Mouse (Mus musculus) layer of hippocampus, adult 11-12 months (tissue): ENCODE measurements at regions not wholly inside any gene's neighbourhood (a gene's known extent, or its start where the extent isn't known, plus 50 kb on each side); places are given as distances from the start of the nearest gene placed in this dataset.
"Not testable (repeated sequence)": the region's sequence is repeated elsewhere in the genome, so short reads cannot be mapped to it uniquely, and the experiment has no call there.

Source experiments
- DNase-seq: peaks from one replicate; pipeline ENCODE4 v3.0.0; 2022; ENCODE audit warnings: low spot score

- not testable (repeated sequence) for DNase-seq
Observed at GRCm38 (mm10) chr13:10855947-10856561, 495.4 kb upstream of the Chrm3 start.

- no peak for DNase-seq
Observed at GRCm38 (mm10) chr13:10845212-10845611, 484.6 kb upstream of the Chrm3 start.

DNA sequence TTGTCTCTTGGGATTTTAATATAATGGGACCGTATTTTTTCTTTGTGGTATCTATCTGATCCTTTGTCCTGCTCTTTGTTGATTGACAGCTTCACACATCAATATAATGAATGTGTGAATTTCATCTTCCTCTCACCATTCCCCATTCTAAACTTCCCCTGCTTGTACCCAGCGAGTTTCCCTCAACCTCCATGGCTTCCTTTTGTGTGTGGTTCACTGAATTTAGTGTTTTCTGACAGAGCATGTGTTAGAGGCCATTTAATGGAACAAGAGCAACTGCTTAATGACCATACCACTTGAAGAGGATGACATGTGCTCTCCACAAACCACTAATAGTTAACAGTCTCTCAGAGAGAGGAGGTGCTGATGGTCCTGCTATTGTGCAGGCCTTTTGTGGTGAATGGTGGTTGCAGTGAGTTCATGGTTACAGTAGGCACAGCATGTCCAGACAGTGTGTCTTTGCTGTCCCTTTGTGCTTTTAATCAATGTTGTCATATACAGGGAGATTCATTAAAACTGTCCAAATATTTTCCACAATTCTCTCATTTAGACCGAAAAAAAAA lies 438.8 kb upstream of the Chrm3 start:
- DNase-seq = no peak
